Mouse (Mus musculus) gastrocnemius, adult 2 months (tissue): Measurements from ENCODE around the gene Sh3rf1. TPM values are rescaled to one million over a fixed set of nuclear protein-coding genes. Genes with fewer than 3 reads are reported as not detected.
A peak's percentile ranks its signal among the peaks of the same experiment; 100 is the strongest.

Source experiments
- DNase-seq: peaks from one replicate; pipeline ENCODE4 v3.0.0; 2022
- H3K27ac ChIP-seq: fragments of 200-600 bp; 2 replicates; pipeline ENCODE4 v1.8.1; 2022; ENCODE audit warnings: mild to moderate bottlenecking
- H3K4me3 ChIP-seq: fragments of 200-600 bp; 2 replicates; pipeline ENCODE4 v1.8.1; 2022; ENCODE audit warnings: mild to moderate bottlenecking, moderate library complexity
- CTCF ChIP-seq: fragments of 200-600 bp; IDR thresholded peaks from 2 replicates; pipeline ENCODE4 v1.8.1; 2022; ENCODE audit warnings: antibody characterized with exemption, mild to moderate bottlenecking, moderate library complexity
- intact Hi-C: fragments of 180-260 bp; cut with DNase I; formaldehyde crosslinking; loops from one replicate; pipeline ENCODE4 v1.15.1; 2025
- total RNA-seq, 2 experiments: library from RNA; stranded (reverse); gene quantifications; 2 replicates each; pipeline ENCODE4 v1.2.3; 2021

Sh3rf1 gene
- total RNA-seq, 2 experiments from 2014 or later: 1.2 to 1.8 TPM

DNA sequence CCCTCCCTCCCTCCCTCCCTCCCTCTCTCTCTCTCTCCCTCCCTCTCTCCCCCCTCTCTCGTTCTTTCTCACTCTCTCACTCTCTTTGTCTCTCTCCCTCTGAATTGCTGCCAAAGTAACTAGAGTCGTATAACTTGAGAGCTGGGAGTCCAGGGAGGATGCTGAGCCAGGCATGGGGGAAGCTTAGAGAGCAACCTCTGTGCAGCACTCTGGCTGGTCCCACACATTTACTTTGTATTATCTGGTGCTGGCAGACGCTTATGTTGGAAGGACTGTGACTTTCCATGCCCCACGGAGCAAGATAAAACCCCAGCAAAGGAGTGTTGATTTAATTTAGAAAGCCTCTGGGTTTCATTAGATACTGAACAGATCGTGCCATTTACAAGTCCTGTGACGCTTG is 196.5 kb downstream of the Sh3rf1 start:
- TF ChIP-seq CTCF: no peak
- H3K27ac ChIP-seq: no peak overlapping the region
- H3K4me3 ChIP-seq: no peak overlapping the region
- intact Hi-C loops: no loop called here
- no peak for DNase-seq

DNA sequence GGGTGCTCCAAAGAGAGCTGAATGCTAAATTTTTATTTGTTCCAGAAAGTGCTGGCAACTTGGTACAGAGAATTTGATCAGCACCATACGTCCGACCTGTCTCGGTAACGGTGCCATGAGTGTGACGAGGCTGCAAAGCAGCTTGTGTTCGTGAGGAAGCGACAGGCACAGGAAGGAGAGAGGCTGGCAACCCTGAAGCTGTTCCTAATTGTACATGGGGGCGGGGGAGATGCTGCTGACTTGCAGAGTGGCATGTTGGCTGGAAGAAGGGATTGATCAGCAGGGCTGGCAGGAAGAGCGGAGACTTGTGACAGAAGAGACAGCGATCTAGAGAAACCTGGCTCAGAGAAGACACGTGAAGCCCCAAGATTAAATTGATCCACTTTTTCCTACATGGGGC is 197.9 kb downstream of the Sh3rf1 start:
- no peak overlapping the region for H3K4me3 ChIP-seq
- no peak for TF ChIP-seq CTCF
- DNase-seq: no peak
- intact Hi-C loops: no loop called here
- peak overlapping the region; percentile 49; the same call in 1 of the 2 replicates for H3K27ac ChIP-seq

DNA sequence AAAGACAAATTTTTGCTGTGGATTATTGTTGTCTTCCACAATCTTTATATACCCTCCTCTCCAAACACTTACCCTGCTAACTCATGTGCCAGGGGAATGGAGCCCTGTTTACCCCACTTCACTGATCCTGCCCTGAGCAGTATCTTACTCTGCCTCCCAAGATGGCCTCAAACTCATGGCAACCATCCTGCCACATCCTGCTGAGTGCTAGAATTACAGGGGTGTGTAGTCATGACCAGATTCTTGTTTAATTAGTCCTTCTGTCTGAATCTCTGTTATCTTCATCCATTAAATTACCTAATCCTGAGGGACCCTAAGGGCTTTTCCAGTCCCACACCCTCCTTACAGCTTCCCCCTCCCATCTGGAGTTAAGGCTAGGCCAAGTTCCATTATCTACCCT is 201.5 kb downstream of the Sh3rf1 start:
- Histone ChIP-seq H3K4me3 (no peak overlapping the region), H3K27ac (no peak overlapping the region)
- TF ChIP-seq CTCF: no peak
- no peak for DNase-seq
- intact Hi-C loops: no loop called here

DNA sequence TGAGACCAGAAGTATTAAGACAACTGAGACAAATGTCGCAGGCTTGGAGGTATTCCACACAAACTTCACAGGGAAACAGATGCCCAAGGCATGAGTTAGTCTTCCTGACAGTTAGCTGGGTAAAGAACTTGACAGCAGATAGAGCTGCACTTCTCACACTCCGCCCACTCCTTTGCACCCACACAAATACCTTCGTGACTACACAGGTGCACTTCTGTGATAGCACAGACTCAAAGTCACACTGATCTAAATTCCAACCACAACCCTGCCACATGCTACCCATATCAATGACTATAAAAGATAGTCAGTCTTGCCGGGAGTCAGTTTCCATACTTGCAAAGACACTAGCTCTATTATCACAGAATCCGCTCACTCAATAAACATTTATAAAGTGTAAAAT is 202.4 kb downstream of the Sh3rf1 start:
- TF ChIP-seq CTCF: no peak

DNA sequence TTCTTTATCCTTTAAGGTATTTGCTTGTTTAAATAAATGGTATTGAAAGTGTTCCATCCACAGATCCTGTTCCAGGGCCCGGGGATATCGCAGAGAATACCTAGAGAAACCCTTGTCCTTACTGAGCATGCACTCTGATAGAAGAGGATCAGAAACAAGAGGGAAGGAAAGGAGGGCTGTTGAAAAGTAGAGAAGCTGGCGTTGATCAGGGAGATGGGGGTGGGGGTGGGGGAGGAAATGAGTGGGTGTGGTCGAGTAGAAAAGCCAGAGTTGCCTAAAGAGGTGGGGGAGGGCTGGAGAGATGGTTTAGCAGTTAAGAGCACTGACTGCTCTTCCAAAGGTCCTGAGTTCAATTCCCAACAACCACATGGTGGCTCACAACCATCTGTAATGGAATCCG is 203.0 kb downstream of the Sh3rf1 start:
- Histone ChIP-seq H3K27ac (no peak overlapping the region), H3K4me3 (no peak overlapping the region)
- intact Hi-C loops: no loop called here
- no peak for TF ChIP-seq CTCF
- no peak for DNase-seq

More for the DNA sequence above, 202.4 kb downstream of the Sh3rf1 start:
- no peak for DNase-seq
- no peak overlapping the region for H3K4me3 ChIP-seq
- no peak overlapping the region for H3K27ac ChIP-seq
- intact Hi-C loops: no loop called here

DNA sequence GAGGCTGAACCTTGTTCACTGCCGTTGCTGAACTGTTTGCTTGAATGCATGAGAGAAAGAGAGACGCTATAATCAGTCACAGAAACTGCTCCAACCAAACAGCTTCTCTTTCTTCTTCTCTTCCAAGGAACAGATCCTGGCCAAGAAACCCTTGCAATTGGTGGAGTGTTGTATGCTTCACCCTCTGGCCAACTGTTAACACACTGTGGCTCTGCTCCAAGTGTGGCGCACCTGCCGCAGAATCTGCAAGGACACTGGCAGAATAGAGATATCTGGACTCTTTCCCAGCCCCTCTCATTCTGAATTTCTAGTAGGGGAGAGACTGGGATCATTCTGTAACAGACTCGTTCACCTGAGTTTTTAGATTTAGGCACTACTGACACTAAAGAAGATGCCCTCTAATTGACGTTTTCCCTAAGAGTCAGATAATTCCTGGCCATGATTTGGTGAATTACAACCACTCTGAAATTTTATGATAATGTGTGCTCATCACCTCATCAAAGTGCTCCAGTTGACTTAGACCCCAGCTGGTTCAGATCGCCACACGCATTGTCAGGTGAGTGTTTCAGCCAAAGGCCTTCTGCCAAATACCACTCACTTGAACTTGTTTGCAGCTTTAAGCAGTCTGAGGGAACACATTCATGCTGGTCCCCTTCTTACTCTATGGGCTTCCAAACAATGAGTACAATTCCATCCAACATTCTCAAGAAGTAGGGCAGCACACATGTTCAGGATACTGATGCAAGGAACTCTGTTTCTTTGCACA is 204.4 kb downstream of the Sh3rf1 start:
- intact Hi-C loops: no loop called here
- Histone ChIP-seq H3K27ac (no peak overlapping the region), H3K4me3 (no peak overlapping the region)
- no peak for TF ChIP-seq CTCF
- DNase-seq: no peak

DNA sequence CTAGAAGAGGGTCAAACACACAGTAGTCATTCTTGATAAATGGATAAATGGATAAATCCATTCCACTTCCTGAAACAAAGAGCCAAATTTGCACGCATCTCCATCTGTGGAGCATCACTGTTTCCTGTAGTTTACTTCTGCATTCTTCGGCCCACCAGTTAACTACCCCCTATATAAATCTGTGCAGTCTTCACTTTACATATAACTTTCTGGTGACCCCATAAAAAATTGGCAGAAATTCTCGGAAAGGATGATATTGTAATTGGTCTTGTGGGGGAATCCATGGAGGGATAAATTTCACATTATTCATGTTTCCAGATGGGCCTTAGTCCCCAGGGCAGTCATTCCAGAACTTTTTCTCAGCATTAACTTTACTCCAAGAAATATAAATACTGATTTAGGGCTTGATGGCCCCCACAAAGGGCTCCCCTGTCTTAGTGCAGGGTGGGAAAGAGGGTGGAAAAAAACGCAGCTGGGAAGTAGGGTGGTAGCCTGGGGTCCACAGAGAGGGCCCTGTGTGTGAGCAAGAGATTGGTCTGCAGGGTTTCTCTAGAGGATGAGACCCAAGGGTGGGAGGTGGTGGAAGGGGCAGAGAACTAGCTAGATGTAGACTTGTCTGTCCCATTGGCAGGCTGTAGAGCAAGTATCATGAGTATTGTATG is 205.3 kb downstream of the Sh3rf1 start:
- Histone ChIP-seq H3K27ac (no peak overlapping the region), H3K4me3 (no peak overlapping the region)
- intact Hi-C loops: no loop called here
- TF ChIP-seq CTCF: no peak
- DNase-seq: no peak

DNA sequence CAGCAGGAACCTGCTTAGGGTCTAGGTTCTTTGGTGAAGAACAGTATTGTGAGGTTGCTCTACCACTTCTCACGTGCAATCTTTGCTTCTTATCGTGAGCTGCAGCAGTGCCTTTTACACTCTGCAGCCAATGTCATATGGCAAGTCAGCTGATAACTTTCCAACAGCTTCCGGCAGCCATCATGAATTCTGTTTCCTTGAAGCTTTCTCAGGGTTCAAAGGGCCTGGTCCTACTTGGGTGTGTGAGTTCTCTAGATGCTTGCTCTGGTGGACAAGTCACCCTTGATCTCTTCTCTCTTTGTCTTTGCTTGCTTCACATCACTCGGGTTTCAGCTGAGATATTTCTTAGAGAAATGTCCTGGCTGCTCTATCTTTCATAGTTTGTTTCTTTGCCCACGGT is 211.8 kb downstream of the Sh3rf1 start:
- DNase-seq: no peak
- no peak overlapping the region for H3K4me3 ChIP-seq
- no peak overlapping the region for H3K27ac ChIP-seq
- no peak for TF ChIP-seq CTCF
- intact Hi-C loops: no loop called here

DNA sequence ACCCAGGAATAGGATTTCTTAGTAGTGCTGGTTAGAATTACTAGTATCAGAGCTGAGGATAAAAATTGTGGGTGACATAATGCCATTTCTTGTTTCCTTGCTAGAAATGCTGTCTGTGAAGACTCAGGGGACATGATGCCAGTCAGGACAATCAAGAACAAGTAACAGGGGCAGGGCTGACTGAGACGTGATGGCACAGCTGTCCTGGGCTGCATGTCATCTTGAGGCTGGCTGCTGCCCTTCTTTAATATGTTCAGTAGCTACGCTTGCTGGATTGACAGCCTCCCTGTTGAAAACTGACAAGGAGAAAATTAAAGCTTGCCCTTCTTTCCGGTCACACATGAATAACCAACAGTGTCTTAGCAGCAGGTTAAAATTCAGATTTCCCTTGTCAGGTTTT is 212.5 kb downstream of the Sh3rf1 start:
- Histone ChIP-seq H3K27ac (no peak overlapping the region), H3K4me3 (no peak overlapping the region)
- no peak for DNase-seq
- no peak for TF ChIP-seq CTCF
- intact Hi-C loops: no loop called here

DNA sequence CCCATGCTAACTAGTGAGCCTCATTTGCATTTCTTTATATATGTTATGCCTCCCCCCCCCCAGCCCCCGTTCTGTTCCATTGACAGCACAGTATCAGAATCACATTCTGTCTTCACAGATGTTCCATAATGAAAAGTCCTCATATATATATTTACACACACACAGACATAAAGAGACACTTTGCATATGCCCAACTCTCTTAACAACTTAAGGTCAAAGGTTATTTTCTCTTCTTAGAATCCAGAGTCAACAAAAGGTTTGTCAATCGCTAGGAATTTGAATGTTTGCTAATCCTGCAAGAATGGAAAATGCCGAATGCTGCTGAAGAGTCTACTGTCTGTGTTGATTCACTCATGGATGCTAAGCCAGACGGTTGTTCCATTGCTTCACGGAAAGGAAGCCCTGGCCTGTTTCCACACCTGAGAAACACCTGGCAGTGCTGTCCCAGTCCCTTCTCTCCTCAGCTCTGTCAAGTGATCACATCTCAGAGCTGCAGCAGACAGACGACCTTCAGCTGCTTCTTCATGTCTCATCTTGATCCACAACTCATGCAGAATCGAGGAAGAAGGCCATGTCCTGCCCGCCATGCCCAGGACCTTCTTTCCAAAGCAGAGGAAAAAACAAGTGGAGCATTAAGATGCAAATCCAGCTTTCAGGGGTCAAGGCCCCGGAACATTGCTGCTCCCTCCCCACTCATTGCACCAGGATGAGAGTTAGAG is 213.1 kb downstream of the Sh3rf1 start:
- intact Hi-C loops: no loop called here
- DNase-seq: no peak
- no peak for TF ChIP-seq CTCF
- H3K4me3 ChIP-seq: no peak overlapping the region
- no peak overlapping the region for H3K27ac ChIP-seq

DNA sequence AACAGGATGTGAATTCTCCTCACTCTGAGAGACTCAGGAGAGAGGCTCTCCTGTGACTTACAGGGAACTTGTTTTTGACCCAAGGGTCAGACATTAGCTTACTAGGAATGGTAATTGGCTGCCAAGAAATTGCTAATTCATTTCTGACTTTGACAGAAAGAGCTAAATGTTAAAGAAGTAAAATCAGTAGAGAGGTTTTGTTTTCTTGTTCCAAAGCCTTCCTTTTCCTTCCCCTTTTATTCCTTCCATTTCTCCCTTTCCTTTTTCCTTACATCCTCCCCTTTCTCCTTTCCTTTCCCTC is 213.6 kb downstream of the Sh3rf1 start:
- intact Hi-C loops: no loop called here
- no peak for TF ChIP-seq CTCF
- Histone ChIP-seq H3K4me3 (no peak overlapping the region), H3K27ac (no peak overlapping the region)
- DNase-seq: no peak

DNA sequence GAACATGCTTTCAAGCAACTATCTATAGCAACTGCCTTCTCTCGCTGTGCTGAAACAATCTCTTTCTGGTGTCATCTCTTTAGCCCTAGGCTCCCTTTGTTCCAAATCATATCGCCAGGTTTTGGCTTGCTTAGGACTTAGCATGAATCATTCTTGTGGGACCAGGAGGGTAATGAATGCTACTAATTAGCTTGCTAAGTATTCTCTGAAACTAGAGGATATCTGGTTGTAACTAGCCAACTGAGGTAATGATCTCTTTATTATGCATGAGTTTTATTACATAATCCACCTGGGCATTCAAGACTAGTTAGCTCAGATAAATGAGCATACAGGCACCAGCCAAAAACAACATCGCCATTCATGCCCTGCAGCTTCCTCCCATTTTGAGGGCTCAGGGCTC is 219.3 kb downstream of the Sh3rf1 start:
- Histone ChIP-seq H3K4me3 (no peak overlapping the region), H3K27ac (no peak overlapping the region)
- intact Hi-C loops: no loop called here
- no peak for TF ChIP-seq CTCF
- no peak for DNase-seq

DNA sequence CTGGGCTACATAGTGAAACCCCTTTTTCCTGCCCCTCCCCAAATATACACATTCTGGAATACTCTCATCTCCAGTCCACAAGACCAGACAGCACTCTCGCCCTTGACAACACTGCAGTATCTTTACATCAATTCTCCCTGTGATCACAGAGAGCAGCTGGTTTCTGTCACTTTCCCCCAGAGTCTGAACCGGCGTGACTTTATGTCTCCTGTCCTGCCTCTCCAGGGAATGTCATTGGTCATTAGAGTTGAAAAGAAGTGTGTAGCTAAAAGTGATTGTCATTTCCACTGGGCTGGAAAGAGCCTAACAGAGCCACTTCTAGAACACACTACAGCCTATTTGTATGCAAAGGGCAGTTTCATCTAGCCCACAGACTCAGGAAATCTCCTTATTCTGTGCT is 220.7 kb downstream of the Sh3rf1 start:
- DNase-seq: no peak
- no peak overlapping the region for H3K4me3 ChIP-seq
- intact Hi-C loops: no loop called here
- no peak overlapping the region for H3K27ac ChIP-seq
- TF ChIP-seq CTCF: no peak

Other genes with a start within 250 kb of the Sh3rf1 start
- 10 to 100 TPM; 27.5 to 37.4 TPM for gene Clcn3, start 240.6 kb upstream of the Sh3rf1 start, total RNA-seq
- 1 to 10 TPM; 3.8 to 4.7 TPM for gene Nek1, start 230.7 kb upstream of the Sh3rf1 start, total RNA-seq